Mouse (Mus musculus) thymus, adult 2 months (tissue): ENCODE data around the gene Farp1. TPM values are rescaled to one million over a fixed set of nuclear protein-coding genes. Genes with fewer than 3 reads are reported as not detected.
"Not testable (repeated sequence)": the region's sequence is repeated elsewhere in the genome, so short reads cannot be mapped to it uniquely, and the experiment has no call there.

Experiments
- DNase-seq: peaks from one replicate; pipeline ENCODE4 v3.0.0; 2021
- H3K27ac ChIP-seq: fragments of 200-500 bp; 2 replicates; pipeline ENCODE4 v1.5.1; 2012; ENCODE audit warnings: low read length, control low read depth; ENCODE audit not compliant: control insufficient read depth, insufficient read depth
- H3K27me3 ChIP-seq: fragments of 200-500 bp; 2 replicates; pipeline ENCODE4 v1.6.1; 2012; ENCODE audit warnings: mild to moderate bottlenecking, low read length, moderate library complexity, mixed read lengths; ENCODE audit not compliant: control insufficient read depth, insufficient read depth
- H3K36me3 ChIP-seq: fragments of 200-500 bp; 2 replicates; pipeline ENCODE4 v1.6.1; 2012; ENCODE audit warnings: mild to moderate bottlenecking, low read length, moderate library complexity; ENCODE audit not compliant: control insufficient read depth, insufficient read depth
- H3K4me1 ChIP-seq: fragments of 200-500 bp; replicated peaks from 2 replicates; pipeline ENCODE4 v1.6.1; 2012; ENCODE audit warnings: low read length; ENCODE audit not compliant: control insufficient read depth, insufficient read depth
- H3K4me3 ChIP-seq: fragments of 200-500 bp; 2 replicates; pipeline ENCODE4 v1.5.1; 2012; ENCODE audit warnings: mild to moderate bottlenecking, low read length, control low read depth, moderate library complexity; ENCODE audit not compliant: control insufficient read depth, insufficient read depth
- CTCF ChIP-seq: fragments of 200-500 bp; IDR thresholded peaks from 2 replicates; pipeline ENCODE4 v1.5.1; 2012; ENCODE audit warnings: mild to moderate bottlenecking, control low read depth, low read length, moderate library complexity, borderline replicate concordance; ENCODE audit not compliant: control insufficient read depth, poor library complexity, insufficient read depth; ENCODE audit errors: extremely low read depth
- POLR2A ChIP-seq: fragments of 200-500 bp; IDR thresholded peaks from 2 replicates; pipeline ENCODE4 v1.6.1; 2012; ENCODE audit warnings: mild to moderate bottlenecking, low read length, control low read depth, moderate library complexity; ENCODE audit not compliant: control insufficient read depth, poor library complexity, insufficient read depth; ENCODE audit errors: extremely low read depth
- WGBS: fragments of 180-500 bp; shearing (Covaris S2); methylation state at CpG from one replicate; pipeline ENCODE4 v1.1.7; 2018; 5-methylcytosine and 5-hydroxymethylcytosine counted together
- polyA plus RNA-seq: library from polyadenylated mRNA; depleted of rRNA; stranded (reverse); fragments of >200 nt; gene quantifications from 2 replicates; pipeline ENCODE4 v1.2.3, GENCODE M21; 2012

Gene Farp1
- polyA plus RNA-seq, 1 experiment = 5.1 TPM

DNA sequence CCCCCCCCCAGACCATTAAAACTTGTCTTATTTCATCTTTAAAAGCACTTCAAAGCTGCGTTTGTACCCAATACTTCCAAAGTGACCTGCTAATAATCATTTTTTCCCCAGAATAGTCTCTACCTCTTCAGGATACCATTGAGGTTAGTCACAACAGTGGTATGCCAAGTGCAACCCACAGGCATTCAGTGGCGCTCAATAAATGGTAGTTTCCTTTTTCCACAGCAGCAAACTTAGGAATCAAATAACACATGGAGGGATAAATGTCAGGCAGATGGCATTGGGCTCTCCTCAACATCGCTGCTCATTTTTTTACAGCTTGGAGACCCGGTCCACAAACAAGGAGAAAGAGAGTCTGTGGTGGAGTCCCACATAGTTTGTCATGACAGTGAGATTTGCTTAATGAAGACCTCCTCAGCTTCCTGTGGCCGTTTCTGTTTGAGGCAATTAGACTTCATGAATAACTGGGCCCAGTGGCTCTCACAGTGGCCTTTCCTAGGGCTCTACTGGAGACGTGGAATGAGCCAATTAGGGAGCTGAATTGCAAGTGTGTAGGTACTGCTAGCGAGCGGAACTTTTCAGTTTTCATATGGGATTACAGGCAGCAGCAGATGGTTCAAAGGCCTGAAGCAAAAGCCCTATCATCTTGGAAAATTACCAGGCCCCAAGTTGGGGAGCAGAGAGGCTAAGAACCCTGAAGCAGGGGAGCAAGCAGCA, 148.6 kb downstream of the Farp1 start:
- no peak for DNase-seq

DNA sequence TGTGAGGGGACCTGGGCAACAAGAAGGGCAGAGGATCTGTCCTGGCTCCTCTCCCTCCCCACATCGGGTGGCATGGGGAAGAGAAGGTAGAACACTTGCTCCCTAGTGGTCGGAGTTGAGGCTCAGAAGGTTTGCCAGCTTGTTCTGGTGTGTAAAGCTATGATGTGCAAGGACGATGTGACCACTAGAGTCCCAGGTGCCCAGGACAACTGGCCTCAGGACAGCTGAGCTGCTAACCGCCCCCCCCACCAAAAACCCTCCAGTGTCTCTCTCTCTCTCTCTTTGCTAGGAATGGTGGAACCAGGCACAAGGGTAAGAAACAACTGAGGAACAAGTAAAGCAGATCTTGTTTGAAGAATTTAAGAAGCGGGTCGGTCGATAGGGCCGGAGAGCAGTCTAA, 149.4 kb downstream of the Farp1 start:
- TF ChIP-seq POLR2A (no peak), CTCF (no peak)
- no peaks in the 10 kb centered on the region for H3K27me3 ChIP-seq
- no peak for DNase-seq
- H3K4me3 ChIP-seq = no peak overlapping the region
- H3K27ac ChIP-seq = no peak overlapping the region
- 97% methylated on average over 8 of the region's 8 CpGs for WGBS
- no peaks in the 10 kb centered on the region for H3K4me1 ChIP-seq
- H3K36me3 ChIP-seq = no peaks in the 10 kb centered on the region

More for the DNA sequence above, 148.6 kb downstream of the Farp1 start:
- no peak overlapping the region for H3K27ac ChIP-seq
- 90% methylated on average over 8 of the region's 8 CpGs for WGBS
- no peak overlapping the region for H3K4me3 ChIP-seq
- H3K4me1 ChIP-seq = no peaks in the 10 kb centered on the region
- no peaks in the 10 kb centered on the region for H3K27me3 ChIP-seq
- no peak for TF ChIP-seq CTCF
- TF ChIP-seq POLR2A = no peak
- H3K36me3 ChIP-seq = no peaks in the 10 kb centered on the region

DNA sequence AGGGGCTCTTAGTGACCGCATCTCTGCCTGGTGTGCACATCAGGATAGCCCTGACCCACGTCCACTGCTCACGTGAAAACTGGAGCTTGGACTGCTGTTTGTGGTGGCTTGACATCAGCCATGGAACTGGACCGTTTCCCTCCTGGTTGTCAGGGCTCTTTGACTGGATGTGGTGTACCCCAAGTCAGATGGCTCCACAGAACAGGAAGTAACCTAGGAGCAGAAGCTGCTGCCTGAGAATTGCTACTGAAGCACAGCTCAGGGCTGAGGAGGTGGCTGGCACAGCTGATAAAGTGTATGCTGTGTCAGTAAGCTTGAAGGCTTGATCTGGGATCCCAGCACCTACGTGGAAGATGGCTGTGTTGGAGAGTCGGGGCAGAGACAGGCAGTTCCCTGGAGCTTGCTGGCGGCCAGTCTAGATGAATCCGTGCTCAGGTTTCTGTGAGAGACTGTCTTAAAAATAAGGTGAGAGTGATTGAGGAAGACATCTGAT, 151.4 kb downstream of the Farp1 start:
- no peak overlapping the region for H3K27ac ChIP-seq
- no peak for TF ChIP-seq POLR2A
- TF ChIP-seq CTCF = no peak
- 44% methylated on average over 8 of the region's 8 CpGs for WGBS
- no peaks in the 10 kb centered on the region for H3K4me1 ChIP-seq
- no peaks in the 10 kb centered on the region for H3K36me3 ChIP-seq
- DNase-seq = no peak
- no peaks in the 10 kb centered on the region for H3K27me3 ChIP-seq
- H3K4me3 ChIP-seq = no peak overlapping the region

DNA sequence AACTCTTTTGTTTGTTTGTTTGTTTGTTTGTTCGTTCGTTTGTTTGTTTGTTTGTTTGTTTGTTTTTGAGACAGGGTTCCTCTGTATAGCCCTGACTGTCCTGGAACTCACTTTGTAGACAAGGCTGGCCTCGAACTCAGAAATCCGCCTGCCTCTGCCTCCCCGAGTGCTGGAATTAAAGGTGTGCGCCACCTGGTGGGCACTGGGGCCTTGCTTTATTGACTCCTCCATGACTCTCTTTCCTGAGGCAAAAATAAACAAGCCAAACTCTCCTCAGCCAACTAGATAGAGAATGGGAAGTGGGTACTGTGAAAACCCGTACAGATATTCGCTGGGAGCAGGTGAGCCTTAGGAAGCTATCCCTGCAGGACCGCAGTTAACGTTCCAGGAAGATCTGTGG, 154.8 kb downstream of the Farp1 start:
- not testable (repeated sequence) for H3K4me3 ChIP-seq, H3K27ac ChIP-seq, H3K4me1 ChIP-seq, H3K27me3 ChIP-seq, H3K36me3 ChIP-seq
- DNase-seq = peak; percentile 7
- WGBS = 96% methylated on average over 10 of the region's 10 CpGs

DNA sequence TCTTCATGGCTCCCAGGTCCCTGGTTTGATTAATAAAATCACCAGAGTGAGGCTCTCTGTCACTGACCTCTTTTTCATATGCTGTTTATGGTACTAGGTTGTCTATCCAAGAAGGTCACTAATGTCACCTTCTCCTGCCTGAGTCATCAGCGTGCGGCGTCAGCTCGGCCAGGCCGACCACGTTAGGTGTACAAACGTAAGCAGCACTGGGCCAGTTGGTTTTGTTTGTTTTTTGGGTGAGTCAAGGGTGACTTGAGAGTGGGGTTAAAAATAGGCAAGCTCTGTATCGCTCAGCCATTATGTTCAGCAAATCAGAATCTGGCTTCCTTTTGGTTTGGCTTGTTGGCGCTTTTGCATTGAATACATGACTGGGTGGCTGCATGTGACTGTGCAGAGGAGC, 155.4 kb downstream of the Farp1 start:
- 98% methylated on average over 9 of the region's 9 CpGs for WGBS

DNA sequence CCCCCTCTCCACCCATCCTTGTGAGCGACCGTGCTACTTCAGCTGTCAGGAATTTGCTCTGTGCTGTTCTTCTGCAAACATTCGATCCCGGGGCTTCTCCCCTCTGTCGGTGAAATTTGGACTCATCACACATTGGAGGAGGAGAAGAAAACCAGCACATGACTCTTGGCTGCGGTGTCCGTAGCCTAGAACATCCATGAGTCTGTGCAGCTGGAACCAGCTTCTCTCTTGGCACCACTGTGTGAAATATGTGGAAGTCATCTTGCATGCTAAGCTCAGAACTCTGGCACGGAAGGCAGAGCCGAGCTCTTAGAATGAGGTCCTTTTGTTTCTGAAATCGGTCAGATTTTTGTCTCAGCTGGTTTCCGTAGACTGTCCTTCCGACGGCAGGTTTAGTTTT, 156.7 kb downstream of the Farp1 start:
- no peak for DNase-seq
- Histone ChIP-seq H3K27ac (no peak overlapping the region), H3K36me3 (no peaks in the 10 kb centered on the region), H3K4me1 (no peaks in the 10 kb centered on the region), H3K4me3 (no peak overlapping the region), H3K27me3 (no peaks in the 10 kb centered on the region)
- TF ChIP-seq CTCF (no peak), POLR2A (no peak)
- WGBS = 89% methylated on average over 13 of the region's 13 CpGs

More for the DNA sequence above, 155.4 kb downstream of the Farp1 start:
- H3K36me3 ChIP-seq = no peaks in the 10 kb centered on the region
- no peaks in the 10 kb centered on the region for H3K27me3 ChIP-seq
- H3K4me1 ChIP-seq = no peaks in the 10 kb centered on the region
- no peak overlapping the region for H3K4me3 ChIP-seq
- no peak for DNase-seq
- TF ChIP-seq CTCF = no peak
- TF ChIP-seq POLR2A = no peak
- no peak overlapping the region for H3K27ac ChIP-seq

DNA sequence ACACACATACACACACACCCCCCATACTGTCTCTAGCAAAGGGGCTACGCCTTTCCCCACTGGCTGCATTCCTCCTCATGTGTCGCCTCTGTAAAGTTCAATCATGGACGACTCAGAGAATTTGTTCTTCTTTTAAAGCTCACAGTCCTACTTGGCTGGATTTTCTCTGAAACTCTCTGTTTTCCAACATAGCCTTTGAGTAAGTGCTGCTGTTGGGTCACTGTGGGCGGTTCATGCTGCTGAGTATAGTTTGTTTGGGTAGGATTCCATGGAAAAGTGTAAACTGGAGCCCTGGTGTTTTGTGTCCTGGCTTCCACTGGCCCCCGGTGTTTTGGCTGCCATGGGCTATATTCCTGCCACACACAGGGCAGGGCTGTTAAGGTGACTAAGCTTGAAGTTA, 157.4 kb downstream of the Farp1 start:
- Histone ChIP-seq H3K4me3 (no peak overlapping the region), H3K4me1 (no peaks in the 10 kb centered on the region), H3K27me3 (no peaks in the 10 kb centered on the region), H3K36me3 (no peaks in the 10 kb centered on the region), H3K27ac (no peak overlapping the region)
- DNase-seq = no peak
- no peak for TF ChIP-seq CTCF
- TF ChIP-seq POLR2A = no peak
- 89% methylated on average over 5 of the region's 5 CpGs for WGBS
